Mouse (Mus musculus): ENCODE measurements around the gene 1700123K08Rik. TPM values are rescaled to one million over a fixed set of nuclear protein-coding genes. Genes with fewer than 3 reads are reported as not detected.
A peak's percentile ranks its signal among the peaks of the same experiment; 100 is the strongest.
"Not testable (repeated sequence)": the region's sequence is repeated elsewhere in the genome, so short reads cannot be mapped to it uniquely, and the experiment has no call there.

Gene 1700123K08Rik
- total RNA-seq (2014; fragmentation: Nextera tagmentation) (not detected in 2 replicates), total RNA-seq (2017) (not detected in 2 replicates), polyA plus RNA-seq (2012) (not detected in 2 replicates)

- not testable (repeated sequence) for H3K27me3 ChIP-seq (ENCODE audit: insufficient read depth, low read length); H3K4me1 ChIP-seq (ENCODE audit: insufficient read depth, low read depth, low read length); H3K4me3 ChIP-seq (ENCODE audit: low read depth, low read length); H3K36me3 ChIP-seq (replicated peaks); ATAC-seq (ENCODE audit: extremely low read depth, insufficient number of reproducible peaks, low FRiP score, poor library complexity, severe bottlenecking); H3K9me3 ChIP-seq (replicated peaks); DNase-seq (ENCODE audit: low spot score)
Observed at GRCm38 (mm10) chr5:138564612-138565011, at the start of gene 1700123K08Rik. Gene 1700123K08Rik (minus strand): TSS chr5:138564712.

GRCm38 (mm10) chr5:138587396-138587795 is 22.9 kb upstream of the 1700123K08Rik start:
- Histone ChIP-seq H3K4me3 (ENCODE audit: low read depth, low read length) (no peak overlapping the region), H3K9me3 (replicated peaks) (no peaks in the 10 kb centered on the region), H3K36me3 (replicated peaks) (no peaks in the 10 kb centered on the region), H3K4me1 (ENCODE audit: insufficient read depth, low read depth, low read length) (no peaks in the 10 kb centered on the region), H3K27me3 (ENCODE audit: insufficient read depth, low read length) (no peaks in the 10 kb centered on the region)
- DNase-seq (ENCODE audit: low spot score) (no peak), ATAC-seq (ENCODE audit: extremely low read depth, insufficient number of reproducible peaks, low FRiP score, poor library complexity, severe bottlenecking) (no peak)
- TF ChIP-seq POLR2AphosphoS5 (IDR thresholded peaks at IDR 0.05; ENCODE audit: insufficient replicate concordance, low read depth, low read length), result no peak
- TF ChIP-seq CTCF (IDR thresholded peaks at IDR 0.05; ENCODE audit: low read depth, low read length), result no peak
- TF ChIP-seq GATA2 (IDR thresholded peaks at IDR 0.05; ENCODE audit: borderline replicate concordance, low read depth, low read length), result no peak
- TF ChIP-seq TAL1 (conservative IDR thresholded peaks at IDR 0.05; ENCODE audit: low read depth, low read length), result no peak
- no peak for TF ChIP-seq GATA1 (IDR thresholded peaks at IDR 0.05; ENCODE audit: borderline replicate concordance, low read length)

- no peak for DNase-seq (ENCODE audit: low spot score)
- ATAC-seq (ENCODE audit: extremely low read depth, insufficient number of reproducible peaks, low FRiP score, poor library complexity, severe bottlenecking), result peak; percentile 34; the same call in 1 of the 2 replicates
- H3K36me3 ChIP-seq (replicated peaks), result no peaks in the 10 kb centered on the region
- H3K4me1 ChIP-seq (ENCODE audit: insufficient read depth, low read depth, low read length), result no peaks in the 10 kb centered on the region
- no peak for TF ChIP-seq POLR2AphosphoS5 (IDR thresholded peaks at IDR 0.05; ENCODE audit: insufficient replicate concordance, low read depth, low read length)
- no peak for TF ChIP-seq GATA2 (IDR thresholded peaks at IDR 0.05; ENCODE audit: borderline replicate concordance, low read depth, low read length)
- no peak for TF ChIP-seq GATA1 (IDR thresholded peaks at IDR 0.05; ENCODE audit: borderline replicate concordance, low read length)
- no peak for TF ChIP-seq CTCF (IDR thresholded peaks at IDR 0.05; ENCODE audit: low read depth, low read length)
- no peak for TF ChIP-seq TAL1 (conservative IDR thresholded peaks at IDR 0.05; ENCODE audit: low read depth, low read length)
- H3K27me3 ChIP-seq (ENCODE audit: insufficient read depth, low read length), result no peaks in the 10 kb centered on the region
- H3K4me3 ChIP-seq (ENCODE audit: low read depth, low read length), result no peak overlapping the region
- H3K9me3 ChIP-seq (replicated peaks), result no peaks in the 10 kb centered on the region
Observed at GRCm38 (mm10) chr5:138571623-138572022, 7.1 kb upstream of the 1700123K08Rik start.

GRCm38 (mm10) chr5:138552718-138553117 is 11.8 kb downstream of the 1700123K08Rik start:
- H3K36me3 ChIP-seq (replicated peaks), result no peaks in the 10 kb centered on the region
- no peaks in the 10 kb centered on the region; the same call in 1 of the 2 replicates for H3K27me3 ChIP-seq (ENCODE audit: insufficient read depth, low read length)
- H3K9me3 ChIP-seq (replicated peaks), result no peaks in the 10 kb centered on the region
- no peaks in the 10 kb centered on the region for H3K4me1 ChIP-seq (ENCODE audit: insufficient read depth, low read depth, low read length)
- no peak for TF ChIP-seq GATA2 (IDR thresholded peaks at IDR 0.05; ENCODE audit: borderline replicate concordance, low read depth, low read length)
- TF ChIP-seq CTCF (IDR thresholded peaks at IDR 0.05; ENCODE audit: low read depth, low read length), result no peak
- TF ChIP-seq TAL1 (conservative IDR thresholded peaks at IDR 0.05; ENCODE audit: low read depth, low read length), result no peak
- TF ChIP-seq GATA1 (IDR thresholded peaks at IDR 0.05; ENCODE audit: borderline replicate concordance, low read length), result no peak
- TF ChIP-seq POLR2AphosphoS5 (IDR thresholded peaks at IDR 0.05; ENCODE audit: insufficient replicate concordance, low read depth, low read length), result no peak
- DNase-seq (ENCODE audit: low spot score) (no peak), ATAC-seq (ENCODE audit: extremely low read depth, insufficient number of reproducible peaks, low FRiP score, poor library complexity, severe bottlenecking) (no peak)
- H3K4me3 ChIP-seq (ENCODE audit: low read depth, low read length), result no peak overlapping the region

GRCm38 (mm10) chr5:138532491-138532890 is 32.0 kb downstream of the 1700123K08Rik start:
- Histone ChIP-seq H3K27me3 (ENCODE audit: insufficient read depth, low read length) (0 out of 2 replicates have a peak, but pooled peaks cover 4% of the 10 kb centered on the region), H3K4me3 (ENCODE audit: low read depth, low read length) (no peak overlapping the region), H3K36me3 (replicated peaks) (no peaks in the 10 kb centered on the region), H3K9me3 (replicated peaks) (no peaks in the 10 kb centered on the region), H3K4me1 (ENCODE audit: insufficient read depth, low read depth, low read length) (no peaks in the 10 kb centered on the region)
- TF ChIP-seq TAL1 (conservative IDR thresholded peaks at IDR 0.05; ENCODE audit: low read depth, low read length) (no peak), POLR2AphosphoS5 (IDR thresholded peaks at IDR 0.05; ENCODE audit: insufficient replicate concordance, low read depth, low read length) (no peak), CTCF (IDR thresholded peaks at IDR 0.05; ENCODE audit: low read depth, low read length) (no peak), GATA1 (IDR thresholded peaks at IDR 0.05; ENCODE audit: borderline replicate concordance, low read length) (no peak), GATA2 (IDR thresholded peaks at IDR 0.05; ENCODE audit: borderline replicate concordance, low read depth, low read length) (no peak)
- ATAC-seq (ENCODE audit: extremely low read depth, insufficient number of reproducible peaks, low FRiP score, poor library complexity, severe bottlenecking) (no peak), DNase-seq (ENCODE audit: low spot score) (no peak)

Other genes starting within 250 kb of the 1700123K08Rik start
- gene Pvrig, start 222.8 kb downstream of the 1700123K08Rik start, total RNA-seq (2014; fragmentation: Nextera tagmentation), result not detected in 2 replicates
- gene Pvrig, start 222.8 kb downstream of the 1700123K08Rik start, total RNA-seq (2017), result not detected in 2 replicates
- not detected in 2 replicates for gene Pvrig, start 222.8 kb downstream of the 1700123K08Rik start, polyA plus RNA-seq (2012)
- 35.8 and 37.6 TPM in 2 replicates for gene Zfp157, start 123.2 kb downstream of the 1700123K08Rik start, total RNA-seq (2014; fragmentation: Nextera tagmentation)
- gene Zfp157, start 123.2 kb downstream of the 1700123K08Rik start, total RNA-seq (2017), result 11.8 and 14.9 TPM in 2 replicates
- gene Zfp157, start 123.2 kb downstream of the 1700123K08Rik start, polyA plus RNA-seq (2012), result 1.1 and 2.5 TPM in 2 replicates
- gene Zfp68, start 55.0 kb upstream of the 1700123K08Rik start, total RNA-seq (2014; fragmentation: Nextera tagmentation), result 66.5 and 72.1 TPM in 2 replicates
- 42.5 and 49.7 TPM in 2 replicates for gene Zfp68, start 55.0 kb upstream of the 1700123K08Rik start, total RNA-seq (2017)
- 0.89 and 1.7 TPM in 2 replicates for gene Zfp68, start 55.0 kb upstream of the 1700123K08Rik start, polyA plus RNA-seq (2012)
- gene A430033K04Rik, start 58.1 kb upstream of the 1700123K08Rik start, total RNA-seq (2014; fragmentation: Nextera tagmentation), result 10.3 and 12.4 TPM in 2 replicates
- 8.6 and 9.6 TPM in 2 replicates for gene A430033K04Rik, start 58.1 kb upstream of the 1700123K08Rik start, total RNA-seq (2017)
- 0.45 and 0.62 TPM in 2 replicates for gene A430033K04Rik, start 58.1 kb upstream of the 1700123K08Rik start, polyA plus RNA-seq (2012)
- gene Fam20c, start 189.8 kb upstream of the 1700123K08Rik start, total RNA-seq (2014; fragmentation: Nextera tagmentation), result not detected in 2 replicates
- gene Fam20c, start 189.8 kb upstream of the 1700123K08Rik start, total RNA-seq (2017), result 0.11 TPM in 1 of 2 replicates, not detected in the other
- not detected in 2 replicates for gene Fam20c, start 189.8 kb upstream of the 1700123K08Rik start, polyA plus RNA-seq (2012)

Data from G1E (cell line).